Mouse (Mus musculus) G1E (cell line): ENCODE measurements around the gene Dnajb8. TPM values are rescaled to one million over a fixed set of nuclear protein-coding genes. Genes with fewer than 3 reads are reported as not detected.

Experiments used
- ATAC-seq: 2 replicates; pipeline ENCODE4 v1.8.0; 2016; ENCODE audit warnings: mild to moderate bottlenecking; ENCODE audit not compliant: insufficient number of reproducible peaks, poor library complexity, low FRiP score, severe bottlenecking; ENCODE audit errors: extremely low read depth
- DNase-seq: peaks from one replicate; pipeline ENCODE4 v3.0.0; 2012; ENCODE audit warnings: low spot score
- H3K27me3 ChIP-seq: 2 replicates; pipeline ENCODE4 v1.6.1; 2012; ENCODE audit warnings: mild to moderate bottlenecking, low read length, inconsistent platforms; ENCODE audit not compliant: insufficient read depth
- H3K36me3 ChIP-seq: replicated peaks from 2 replicates; pipeline ENCODE3; 2012; ENCODE audit warnings: mild to moderate bottlenecking, inconsistent platforms
- H3K4me1 ChIP-seq: 2 replicates; pipeline ENCODE4 v1.6.1; 2012; ENCODE audit warnings: low read depth, low read length, inconsistent platforms, mixed read lengths; ENCODE audit not compliant: insufficient read depth
- H3K4me3 ChIP-seq: 2 replicates; pipeline ENCODE4 v1.5.1; 2012; ENCODE audit warnings: low read depth, mild to moderate bottlenecking, inconsistent platforms, low read length, moderate library complexity, mixed read lengths
- H3K9me3 ChIP-seq: replicated peaks from 2 replicates; pipeline ENCODE4 v1.6.1; 2012; ENCODE audit warnings: inconsistent platforms
- CTCF ChIP-seq: IDR thresholded peaks from 2 replicates; pipeline ENCODE4 v1.5.1; 2012; ENCODE audit warnings: low read depth, low read length, inconsistent platforms, mixed read lengths
- GATA1 ChIP-seq: IDR thresholded peaks from 2 replicates; pipeline ENCODE4 v1.6.1; 2012; ENCODE audit warnings: borderline replicate concordance, low read length, inconsistent platforms, mixed read lengths
- GATA2 ChIP-seq: IDR thresholded peaks from 2 replicates; pipeline ENCODE4 v1.6.1; 2012; ENCODE audit warnings: low read depth, low read length, inconsistent platforms, borderline replicate concordance
- POLR2AphosphoS5 ChIP-seq: IDR thresholded peaks from 2 replicates; pipeline ENCODE4 v1.6.1; 2012; ENCODE audit warnings: low read depth, low read length, inconsistent platforms; ENCODE audit not compliant: insufficient replicate concordance
- TAL1 ChIP-seq: conservative IDR thresholded peaks from 2 replicates; pipeline ENCODE4 v1.6.1; 2012; ENCODE audit warnings: low read depth, low read length, inconsistent platforms, mixed read lengths
- polyA plus RNA-seq: library from polyadenylated mRNA; stranded (reverse); fragments of >175 nt; gene quantifications from 2 replicates; pipeline ENCODE4 v1.2.3, GENCODE M21; 2012
- total RNA-seq, 2 experiments: library from RNA; stranded (forward) in 1 of 2; stranded (reverse) in 1 of 2; fragments of 200-1000 nt in 1 of 2; fragments of >200 nt in 1 of 2; fragmentation: Nextera tagmentation in 1 of 2; gene quantifications; 2 replicates each; pipeline ENCODE4 v1.2.3; 2014 to 2017

Gene Dnajb8
- total and polyA plus RNA-seq, 3 experiments: 0.11 TPM; not detected in 2

DNA sequence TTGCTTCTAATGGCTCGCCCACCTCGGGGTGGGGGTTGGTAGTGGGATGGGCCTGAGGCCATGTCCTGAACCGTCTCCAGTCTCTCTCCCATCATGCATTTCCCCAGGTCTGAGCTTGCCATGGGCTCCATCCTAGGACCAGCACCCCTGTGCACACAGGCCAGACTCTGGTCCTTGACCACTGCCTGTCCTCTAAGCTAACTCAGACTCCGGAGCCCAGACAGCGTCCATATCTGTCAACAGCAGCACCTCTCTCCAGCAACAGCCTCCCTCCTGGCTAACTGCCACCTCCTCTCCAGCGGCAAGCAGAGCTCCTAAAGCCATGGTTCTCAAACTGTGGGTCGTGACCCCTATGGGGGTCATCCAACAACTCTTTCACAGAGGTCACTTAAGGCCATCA is 14.4 kb downstream of the Dnajb8 start:
- ATAC-seq: no peak
- TF ChIP-seq CTCF: no peak
- TF ChIP-seq GATA2: no peak
- no peak for TF ChIP-seq TAL1
- TF ChIP-seq POLR2AphosphoS5: no peak
- no peak for TF ChIP-seq GATA1
- Histone ChIP-seq H3K36me3 (no peaks in the 10 kb centered on the region), H3K9me3 (no peaks in the 10 kb centered on the region), H3K4me3 (no peak overlapping the region; the same call in 1 of the 2 replicates), H3K4me1 (peaks cover 53% of the 10 kb centered on the region), H3K27me3 (peaks cover 60% of the 10 kb centered on the region)
- no peak for DNase-seq

- Histone ChIP-seq H3K4me1 (peaks cover 51% of the 10 kb centered on the region), H3K4me3 (no peak overlapping the region), H3K27me3 (peaks cover 14% of the 10 kb centered on the region), H3K36me3 (no peaks in the 10 kb centered on the region), H3K9me3 (no peaks in the 10 kb centered on the region)
- ATAC-seq (peak; percentile 45; the same call in 1 of the 2 replicates), DNase-seq (peak; percentile 62)
- TF ChIP-seq GATA2 (no peak), CTCF (peak; percentile 42)
Measured at GRCm38 (mm10) chr6:88242604-88243003, 20.5 kb downstream of the Dnajb8 start.

DNA sequence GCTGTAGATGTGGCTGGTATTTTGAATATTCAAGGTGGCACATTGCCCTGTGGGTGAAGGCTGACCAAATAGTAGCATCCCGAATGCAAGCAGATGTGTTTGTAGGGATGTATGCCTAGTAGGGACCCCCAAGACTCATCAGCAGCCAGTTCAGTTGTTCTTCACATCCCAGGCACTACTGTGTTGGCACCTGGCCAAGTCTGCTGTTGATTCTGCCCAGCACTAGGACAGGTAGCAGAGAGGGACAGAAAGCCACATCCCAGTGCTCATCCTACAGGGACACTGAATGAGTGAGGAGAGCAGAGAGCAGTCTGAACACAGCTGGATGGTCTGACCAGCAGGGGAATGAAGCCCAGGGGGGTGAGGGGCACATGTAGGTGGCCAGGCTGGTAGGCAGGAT is 27.2 kb downstream of the Dnajb8 start:
- Histone ChIP-seq H3K4me3 (no peak overlapping the region), H3K9me3 (no peaks in the 10 kb centered on the region), H3K36me3 (peaks cover 17% of the 10 kb centered on the region), H3K4me1 (peaks cover 85% of the 10 kb centered on the region), H3K27me3 (no peaks in the 10 kb centered on the region)
- ATAC-seq (no peak), DNase-seq (no peak)
- TF ChIP-seq GATA1 (no peak), GATA2 (no peak), TAL1 (no peak), CTCF (no peak), POLR2AphosphoS5 (no peak)

GRCm38 (mm10) chr6:88251396-88251795 is 29.3 kb downstream of the Dnajb8 start:
- Histone ChIP-seq H3K4me1 (peaks cover 96% of the 10 kb centered on the region), H3K9me3 (no peaks in the 10 kb centered on the region), H3K27me3 (no peaks in the 10 kb centered on the region), H3K36me3 (peaks cover 29% of the 10 kb centered on the region), H3K4me3 (peak overlapping the region; percentile 58; the same call in 1 of the 2 replicates)
- ATAC-seq (no peak), DNase-seq (no peak)
- TF ChIP-seq GATA2: no peak
- no peak for TF ChIP-seq GATA1

- no peaks in the 10 kb centered on the region for H3K27me3 ChIP-seq
- no peaks in the 10 kb centered on the region for H3K9me3 ChIP-seq
- peak overlapping the region; percentile 58; the same call in 1 of the 2 replicates for H3K4me3 ChIP-seq
- ATAC-seq: peak; percentile 70
- peaks cover 34% of the 10 kb centered on the region for H3K36me3 ChIP-seq
- H3K4me1 ChIP-seq: peaks cover 96% of the 10 kb centered on the region
- peak; percentile 86 for DNase-seq
- peak; percentile 90 for TF ChIP-seq TAL1
- TF ChIP-seq GATA2: peak; percentile 77; the same call in 1 of the 2 replicates
- TF ChIP-seq CTCF: no peak
- TF ChIP-seq POLR2AphosphoS5: no peak
- TF ChIP-seq GATA1: no peak
Measured at GRCm38 (mm10) chr6:88251798-88252478, 29.9 kb downstream of the Dnajb8 start.

DNA sequence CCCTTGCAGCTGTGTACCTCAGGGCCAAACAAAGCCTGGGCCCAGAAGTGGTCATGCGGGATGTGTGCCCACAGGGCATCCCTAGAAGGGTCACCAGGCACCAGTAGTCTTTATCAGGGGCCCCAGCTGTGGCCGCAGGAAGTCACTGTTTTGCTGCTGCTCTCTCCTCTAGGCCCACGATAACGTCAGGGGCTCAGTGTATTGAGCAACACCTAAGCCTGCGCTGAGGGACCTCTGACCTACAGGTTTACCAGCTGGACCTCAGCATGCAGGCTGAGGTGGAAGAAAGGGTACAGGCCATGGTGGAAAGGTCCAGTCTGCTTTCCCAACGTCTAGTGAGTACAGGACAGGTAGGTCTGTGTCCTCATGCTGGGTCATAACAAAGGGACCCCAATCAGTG is 32.0 kb downstream of the Dnajb8 start:
- Histone ChIP-seq H3K9me3 (no peaks in the 10 kb centered on the region), H3K4me3 (peak overlapping the region; percentile 50; the same call in 1 of the 2 replicates), H3K4me1 (peaks cover 89% of the 10 kb centered on the region), H3K27me3 (no peaks in the 10 kb centered on the region), H3K36me3 (peaks cover 54% of the 10 kb centered on the region)
- DNase-seq (peak; percentile 40), ATAC-seq (peak; percentile 32)
- no peak for TF ChIP-seq CTCF
- TF ChIP-seq GATA2: no peak
- TF ChIP-seq TAL1: peak; percentile 85

- H3K36me3 ChIP-seq: peaks cover 64% of the 10 kb centered on the region
- H3K4me1 ChIP-seq: peaks cover 87% of the 10 kb centered on the region
Measured at GRCm38 (mm10) chr6:88255435-88255834, 33.4 kb downstream of the Dnajb8 start.

More at GRCm38 (mm10) chr6:88255435-88255834, 33.4 kb downstream of the Dnajb8 start:
- TF ChIP-seq TAL1 (peak; percentile 72; the same call in 1 of the 2 replicates), POLR2AphosphoS5 (no peak), GATA2 (no peak)
- no peaks in the 10 kb centered on the region for H3K9me3 ChIP-seq
- DNase-seq (peak; percentile 77), ATAC-seq (peak; percentile 61)
- peak overlapping the region; percentile 50; the same call in 1 of the 2 replicates for H3K4me3 ChIP-seq
- no peaks in the 10 kb centered on the region for H3K27me3 ChIP-seq
